Mouse (Mus musculus): ENCODE data around the gene Slc4a3. TPM values are rescaled to one million over a fixed set of nuclear protein-coding genes. Genes with fewer than 3 reads are reported as not detected.

Slc4a3 gene
- polyA plus RNA-seq, 1 experiment from 2014 or later = 4.0 TPM

DNA sequence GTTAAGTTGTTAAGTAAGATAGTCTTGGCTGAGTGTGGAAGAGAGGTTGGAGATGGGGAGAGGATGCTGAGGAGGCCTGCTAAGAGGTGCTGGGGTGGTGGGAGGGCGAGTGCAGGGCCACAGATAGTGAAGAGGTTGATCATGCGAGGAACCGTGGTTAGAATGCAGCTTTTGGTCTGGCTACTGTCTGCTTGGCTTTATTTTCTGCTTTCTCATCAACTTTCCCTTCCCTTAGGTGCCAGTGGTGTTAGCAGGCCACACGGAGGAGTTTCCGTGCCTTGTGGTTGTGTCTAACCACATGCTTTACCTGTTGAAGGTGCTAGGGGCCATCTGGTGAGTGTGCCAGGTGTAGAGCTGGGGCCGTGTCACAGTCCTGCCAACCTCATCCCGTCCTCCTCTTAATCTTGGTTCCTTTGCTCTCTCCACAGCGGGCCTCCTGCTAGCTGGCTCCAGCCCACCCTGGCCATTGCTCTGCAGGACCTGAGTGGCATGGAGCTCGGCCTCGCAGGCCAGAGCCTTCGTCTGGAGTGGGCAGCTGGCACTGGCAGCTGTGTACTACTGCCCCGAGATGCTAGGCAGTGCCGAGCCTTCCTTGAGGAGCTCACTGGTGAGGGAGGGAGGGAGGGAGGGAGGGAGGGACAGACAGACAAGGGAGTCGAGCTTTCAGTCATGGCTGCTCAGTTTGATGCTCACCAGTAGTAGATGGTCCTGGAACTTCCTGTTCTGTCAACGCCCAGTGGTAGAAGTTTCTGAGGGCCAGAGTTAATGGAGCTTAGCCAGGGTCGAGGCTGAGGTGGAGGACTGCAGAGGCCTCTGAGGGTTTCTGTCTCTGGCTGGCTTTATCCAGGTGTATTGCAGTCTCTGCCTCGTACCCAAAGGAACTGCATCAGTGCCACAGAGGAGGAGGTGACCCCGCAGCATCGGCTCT is 12.5 kb upstream of the Slc4a3 start:
- no peak for TF ChIP-seq CTCF (IDR thresholded peaks at IDR 0.05; ENCODE audit: low read depth)
- Histone ChIP-seq H3K27me3 (replicated peaks; ENCODE audit: control insufficient read depth, insufficient read depth, low read length) (no peaks in the 10 kb centered on the region), H3K4me1 (replicated peaks; ENCODE audit: control insufficient read depth, insufficient read depth, low read length) (no peaks in the 10 kb centered on the region), H3K9ac (ENCODE audit: low read depth, low read length) (no peak overlapping the region), H3K36me3 (ENCODE audit: control insufficient read depth, insufficient read depth) (peaks cover 52% of the 10 kb centered on the region), H3K4me3 (ENCODE audit: low read depth, low read length) (no peak overlapping the region), H3K27ac (ENCODE audit: low read depth, low read length) (no peak overlapping the region), H3K4me2 (replicated peaks; ENCODE audit: low read depth) (no peak overlapping the region), H3K9me3 (ENCODE audit: control insufficient read depth) (no peaks in the 10 kb centered on the region)
- no peak for ATAC-seq
- WGBS = 90% methylated on average over 19 of the region's 19 CpGs

DNA sequence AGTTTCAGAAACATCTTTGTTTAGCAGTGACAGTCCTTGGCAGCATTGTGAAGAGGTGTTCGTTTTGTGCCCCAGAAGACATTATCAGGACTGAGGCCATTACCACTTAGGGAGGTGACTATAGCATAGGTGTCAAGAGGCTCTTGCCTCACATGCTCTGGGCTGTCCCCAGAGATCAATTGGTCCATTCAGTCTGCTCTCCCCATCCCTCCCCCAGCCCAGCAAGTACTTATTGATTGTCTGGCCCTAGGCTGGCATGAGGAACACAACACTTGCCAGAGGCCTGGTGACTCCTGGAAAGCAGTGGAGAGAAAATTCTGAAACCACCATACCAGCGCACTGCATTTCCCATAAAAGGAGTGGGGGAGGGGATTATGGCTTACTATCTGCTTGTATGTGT is 8.5 kb upstream of the Slc4a3 start:
- Histone ChIP-seq H3K9ac (ENCODE audit: low read depth, low read length) (no peak overlapping the region), H3K9me3 (ENCODE audit: control insufficient read depth) (no peaks in the 10 kb centered on the region), H3K4me3 (ENCODE audit: low read depth, low read length) (no peak overlapping the region), H3K4me2 (replicated peaks; ENCODE audit: low read depth) (no peak overlapping the region), H3K27me3 (replicated peaks; ENCODE audit: control insufficient read depth, insufficient read depth, low read length) (no peaks in the 10 kb centered on the region), H3K36me3 (ENCODE audit: control insufficient read depth, insufficient read depth) (peaks cover 31% of the 10 kb centered on the region), H3K27ac (ENCODE audit: low read depth, low read length) (no peak overlapping the region), H3K4me1 (replicated peaks; ENCODE audit: control insufficient read depth, insufficient read depth, low read length) (no peaks in the 10 kb centered on the region; the same call in 1 of the 2 replicates)
- no peak for ATAC-seq
- 81% methylated on average over 2 of the region's 2 CpGs for WGBS
- TF ChIP-seq CTCF (IDR thresholded peaks at IDR 0.05; ENCODE audit: low read depth) = no peak

DNA sequence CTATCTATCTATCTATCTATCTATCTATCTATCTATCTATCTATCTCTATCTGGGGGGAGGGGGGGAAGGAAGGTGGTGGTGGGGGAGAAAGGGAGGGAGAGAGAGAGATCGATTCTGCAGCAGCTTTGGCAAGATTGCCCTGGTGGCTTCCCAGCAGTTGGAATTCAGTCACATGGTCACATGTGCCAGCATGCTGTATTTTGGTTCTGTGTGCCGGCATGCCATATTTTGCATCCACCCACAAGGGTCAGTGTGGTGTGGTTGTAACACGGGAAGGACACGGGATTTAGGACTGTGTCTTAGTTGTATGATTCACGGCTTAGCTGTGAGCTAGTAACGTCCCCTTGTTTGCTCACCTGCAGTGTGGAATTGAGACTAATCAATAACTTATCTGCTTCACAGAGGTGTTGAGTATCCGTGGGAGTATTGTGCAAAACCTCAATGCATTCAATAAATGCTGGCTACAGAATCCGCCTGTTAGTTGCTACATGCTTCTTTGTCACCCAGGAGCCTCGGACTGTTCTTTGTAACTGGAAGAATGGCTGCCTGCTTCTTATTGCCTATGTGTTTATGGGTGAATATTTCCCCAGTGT is 7.4 kb upstream of the Slc4a3 start:
- no peak for ATAC-seq
- 43% methylated on average over 9 of the region's 9 CpGs for WGBS

DNA sequence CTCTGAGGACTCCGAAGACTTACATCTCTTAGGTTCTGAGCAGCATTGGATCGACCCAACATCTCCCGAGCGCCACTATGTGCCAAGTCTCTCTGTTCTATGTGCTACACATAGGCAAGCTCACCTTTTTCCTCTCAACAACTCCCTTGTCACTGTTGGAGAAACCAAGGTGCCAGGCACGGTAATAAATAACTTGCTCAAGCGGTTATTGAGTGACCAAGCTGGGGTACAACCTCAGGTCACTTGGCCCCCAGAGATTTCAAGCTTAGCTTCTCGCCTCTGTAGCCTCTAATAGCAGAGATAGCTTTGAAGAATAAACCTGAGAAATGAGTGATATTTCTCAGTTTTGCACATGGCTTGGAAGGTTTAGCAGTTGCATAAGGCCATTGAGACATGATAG is 4.6 kb upstream of the Slc4a3 start:
- Histone ChIP-seq H3K9me3 (ENCODE audit: control insufficient read depth) (no peaks in the 10 kb centered on the region), H3K27ac (ENCODE audit: low read depth, low read length) (no peak overlapping the region), H3K4me2 (replicated peaks; ENCODE audit: low read depth) (no peak overlapping the region), H3K4me1 (replicated peaks; ENCODE audit: control insufficient read depth, insufficient read depth, low read length) (peaks cover 2% of the 10 kb centered on the region; the same call in 1 of the 2 replicates), H3K9ac (ENCODE audit: low read depth, low read length) (no peak overlapping the region), H3K36me3 (ENCODE audit: control insufficient read depth, insufficient read depth) (peaks cover 2% of the 10 kb centered on the region; the same call in 1 of the 2 replicates), H3K4me3 (ENCODE audit: low read depth, low read length) (no peak overlapping the region), H3K27me3 (replicated peaks; ENCODE audit: control insufficient read depth, insufficient read depth, low read length) (no peaks in the 10 kb centered on the region)
- WGBS = 84% methylated on average over 7 of the region's 7 CpGs
- no peak for TF ChIP-seq CTCF (IDR thresholded peaks at IDR 0.05; ENCODE audit: low read depth)
- ATAC-seq = no peak

More for the DNA sequence above, 7.4 kb upstream of the Slc4a3 start:
- TF ChIP-seq CTCF (IDR thresholded peaks at IDR 0.05; ENCODE audit: low read depth) = no peak
- no peaks in the 10 kb centered on the region for H3K9me3 ChIP-seq (ENCODE audit: control insufficient read depth)
- H3K36me3 ChIP-seq (ENCODE audit: control insufficient read depth, insufficient read depth) = peaks cover 28% of the 10 kb centered on the region
- H3K4me3 ChIP-seq (ENCODE audit: low read depth, low read length) = no peak overlapping the region
- H3K4me1 ChIP-seq (replicated peaks; ENCODE audit: control insufficient read depth, insufficient read depth, low read length) = no peaks in the 10 kb centered on the region; the same call in 1 of the 2 replicates
- no peak overlapping the region for H3K27ac ChIP-seq (ENCODE audit: low read depth, low read length)
- no peak overlapping the region for H3K9ac ChIP-seq (ENCODE audit: low read depth, low read length)
- H3K4me2 ChIP-seq (replicated peaks; ENCODE audit: low read depth) = no peak overlapping the region
- H3K27me3 ChIP-seq (replicated peaks; ENCODE audit: control insufficient read depth, insufficient read depth, low read length) = no peaks in the 10 kb centered on the region

DNA sequence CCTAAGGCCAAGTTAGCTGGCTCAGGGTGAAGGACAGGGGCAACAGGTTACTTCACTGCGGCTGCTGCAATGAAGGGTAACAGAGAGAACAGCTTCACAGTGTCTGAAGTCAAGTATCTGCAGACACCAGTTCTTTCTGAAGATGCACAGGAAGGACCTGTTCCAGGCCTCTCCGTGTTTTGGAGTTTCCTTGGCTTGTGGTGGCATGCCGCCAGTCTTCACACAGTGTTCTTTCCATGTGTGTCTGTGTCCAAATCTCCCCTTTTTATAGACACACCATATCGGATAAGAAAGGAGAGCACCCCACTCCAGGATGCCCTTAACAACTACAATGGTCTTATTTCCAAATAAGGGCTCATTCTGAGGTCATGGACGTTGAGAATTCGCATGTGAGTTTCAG is 1.7 kb upstream of the Slc4a3 start:
- 85% methylated on average over 6 of the region's 6 CpGs for WGBS
- H3K4me1 ChIP-seq (replicated peaks; ENCODE audit: control insufficient read depth, insufficient read depth, low read length) = peaks cover 2% of the 10 kb centered on the region; the same call in 1 of the 2 replicates
- no peak overlapping the region for H3K4me2 ChIP-seq (replicated peaks; ENCODE audit: low read depth)
- TF ChIP-seq CTCF (IDR thresholded peaks at IDR 0.05; ENCODE audit: low read depth) = no peak
- no peaks in the 10 kb centered on the region for H3K9me3 ChIP-seq (ENCODE audit: control insufficient read depth)
- H3K27ac ChIP-seq (ENCODE audit: low read depth, low read length) = no peak overlapping the region
- H3K4me3 ChIP-seq (ENCODE audit: low read depth, low read length) = no peak overlapping the region
- no peak for ATAC-seq
- no peaks in the 10 kb centered on the region for H3K27me3 ChIP-seq (replicated peaks; ENCODE audit: control insufficient read depth, insufficient read depth, low read length)
- H3K9ac ChIP-seq (ENCODE audit: low read depth, low read length) = no peak overlapping the region
- H3K36me3 ChIP-seq (ENCODE audit: control insufficient read depth, insufficient read depth) = no peaks in the 10 kb centered on the region

DNA sequence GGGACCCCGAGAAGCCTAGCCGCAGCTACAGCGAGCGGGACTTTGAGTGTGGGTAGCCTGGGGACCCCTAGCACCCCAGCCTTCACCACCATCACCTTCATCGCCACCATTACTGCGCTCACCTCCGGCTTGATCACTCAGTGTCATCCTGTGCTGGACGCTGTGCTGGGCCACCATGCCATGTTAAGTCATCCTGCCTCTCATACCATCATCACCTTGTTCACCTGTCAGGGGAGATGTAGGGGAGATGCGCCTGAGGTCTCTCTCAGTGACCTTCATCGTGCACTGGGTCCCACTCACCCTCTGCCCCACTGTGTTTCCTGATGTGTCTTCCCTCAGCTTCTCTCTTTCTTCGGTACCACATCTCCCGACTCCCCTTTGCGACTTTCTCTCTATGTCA is 1.3 kb downstream of the Slc4a3 start:
- Histone ChIP-seq H3K4me3 (ENCODE audit: low read depth, low read length) (no peak overlapping the region), H3K4me2 (replicated peaks; ENCODE audit: low read depth) (peak overlapping the region; percentile 93; the same call in 1 of the 2 replicates), H3K27me3 (replicated peaks; ENCODE audit: control insufficient read depth, insufficient read depth, low read length) (no peaks in the 10 kb centered on the region), H3K27ac (ENCODE audit: low read depth, low read length) (no peak overlapping the region), H3K36me3 (ENCODE audit: control insufficient read depth, insufficient read depth) (peaks cover 5% of the 10 kb centered on the region; the same call in 1 of the 2 replicates), H3K9me3 (ENCODE audit: control insufficient read depth) (no peaks in the 10 kb centered on the region), H3K4me1 (replicated peaks; ENCODE audit: control insufficient read depth, insufficient read depth, low read length) (0 out of 2 replicates have a peak, but pooled peaks cover 2% of the 10 kb centered on the region), H3K9ac (ENCODE audit: low read depth, low read length) (no peak overlapping the region)
- 96% methylated on average over 13 of the region's 13 CpGs for WGBS
- no peak for TF ChIP-seq CTCF (IDR thresholded peaks at IDR 0.05; ENCODE audit: low read depth)
- no peak for ATAC-seq

All from intestine, postnatal 0 days (tissue).